28 mouse cellular contexts compared by ENCODE assay signal in genomic region chr5:50189394-50189793, GRCm38 (mm10).
A peak's percentile ranks its signal among the peaks of the same experiment; 100 is the strongest.
DNase-seq lines count a peak whose midpoint lies in the region; ATAC-seq lines count a peak whose summit lies in the region.
"Had no signal": no experiment of that assay in that cellular context is flagged by ENCODE, and none has a peak within 500 bp of the region (broad histone marks: within the 10 kb centered on the region; RNA-seq: fewer than 3 reads in every experiment).

No protein-coding gene starts in this region.

- no peak for DNase-seq in kidney, postnatal 10 days
- peak; percentile 16 for DNase-seq in ZHBTc4 (ENCODE audit: low read depth, low spot score)
- DNase-seq in kidney, postnatal 14 days = peak; percentile 4
- DNase-seq in embryonic facial prominence, embryonic 10.5 days (ENCODE audit: low spot score) = no peak
- DNase-seq: adrenal gland, adult 8-10 months; B cell, adult 2 months; cerebellum, adult 8-10 months; cerebellum, postnatal 36 days; gastrocnemius, adult 2 months; gastrocnemius, postnatal 36 days; heart, adult 18-20 months; heart, postnatal 36 days; layer of hippocampus, postnatal 36 days; left cerebral cortex, postnatal 4 days; right cerebral cortex, postnatal 4 days; thymus, postnatal 14 days had no signal

- no peak overlapping the region for H3K27ac ChIP-seq in kidney, embryonic 14.5 days (ENCODE audit: low read depth, low read length)
- H3K27ac ChIP-seq in intestine, embryonic 15.5 days = no peak overlapping the region
- H3K27ac ChIP-seq in embryonic facial prominence, embryonic 10.5 days (replicated peaks) = no peak overlapping the region
- H3K27ac ChIP-seq: embryonic facial prominence, embryonic 12.5 days; gastrocnemius, adult 2 months; hindbrain, embryonic 12.5 days; hindbrain, postnatal 0 days; liver, embryonic 15.5 days; lung, embryonic 15.5 days; midbrain, embryonic 12.5 days; neural tube, embryonic 13.5 days had no signal

- no peaks in the 10 kb centered on the region for H3K27me3 ChIP-seq in kidney, embryonic 14.5 days (ENCODE audit: control insufficient read depth, insufficient read depth, low read length)
- no peaks in the 10 kb centered on the region for H3K27me3 ChIP-seq in intestine, embryonic 15.5 days (replicated peaks)
- H3K27me3 ChIP-seq in embryonic facial prominence, embryonic 10.5 days (replicated peaks; ENCODE audit: low read depth, poor library complexity, severe bottlenecking) = no peaks in the 10 kb centered on the region
- H3K27me3 ChIP-seq: embryonic facial prominence, embryonic 12.5 days; hindbrain, embryonic 12.5 days; liver, embryonic 15.5 days; lung, embryonic 15.5 days; midbrain, embryonic 12.5 days; neural tube, embryonic 13.5 days had no signal

- H3K4me2 ChIP-seq in kidney, embryonic 14.5 days (replicated peaks; ENCODE audit: low read depth, low read length) = no peak overlapping the region
- no peak overlapping the region for H3K4me2 ChIP-seq in intestine, embryonic 15.5 days (replicated peaks)
- H3K4me2 ChIP-seq: embryonic facial prominence, embryonic 12.5 days; heart, embryonic 11.5 days; hindbrain, embryonic 12.5 days; liver, embryonic 15.5 days; lung, embryonic 15.5 days; midbrain, embryonic 12.5 days; neural tube, embryonic 13.5 days had no signal

- H3K36me3 ChIP-seq in kidney, embryonic 14.5 days (ENCODE audit: control insufficient read depth, insufficient read depth, low read length) = no peaks in the 10 kb centered on the region
- no peaks in the 10 kb centered on the region for H3K36me3 ChIP-seq in intestine, embryonic 15.5 days
- H3K36me3 ChIP-seq in embryonic facial prominence, embryonic 10.5 days (replicated peaks) = no peaks in the 10 kb centered on the region
- H3K36me3 ChIP-seq: embryonic facial prominence, embryonic 12.5 days; hindbrain, embryonic 12.5 days; liver, embryonic 15.5 days; lung, embryonic 15.5 days; midbrain, embryonic 12.5 days; neural tube, embryonic 13.5 days had no signal

- peak; percentile 60; the same call in 1 of the 2 replicates for ATAC-seq in kidney, embryonic 14.5 days (ENCODE audit: low FRiP score, low TSS enrichment)
- ATAC-seq in intestine, embryonic 15.5 days = peak; percentile 66
- no peak for ATAC-seq in megakaryocyte, adult 5-6 weeks (ENCODE audit: poor library complexity, severe bottlenecking)
- ATAC-seq: forebrain, embryonic 14.5 days; hindbrain, postnatal 0 days had no signal

- H3K4me3 ChIP-seq in kidney, embryonic 14.5 days (ENCODE audit: low read length) = no peak overlapping the region
- no peak overlapping the region for H3K4me3 ChIP-seq in intestine, embryonic 15.5 days (replicated peaks)
- no peak overlapping the region for H3K4me3 ChIP-seq in embryonic facial prominence, embryonic 10.5 days
- H3K4me3 ChIP-seq: embryonic facial prominence, embryonic 12.5 days; gastrocnemius, adult 2 months; hindbrain, embryonic 12.5 days; liver, embryonic 15.5 days; lung, embryonic 15.5 days; midbrain, embryonic 12.5 days; neural tube, embryonic 13.5 days had no signal

- no peak overlapping the region for H3K9ac ChIP-seq in kidney, embryonic 14.5 days (ENCODE audit: low read depth, low read length)
- H3K9ac ChIP-seq in intestine, embryonic 15.5 days = no peak overlapping the region
- H3K9ac ChIP-seq: embryonic facial prominence, embryonic 12.5 days; hindbrain, embryonic 12.5 days; liver, embryonic 15.5 days; lung, embryonic 15.5 days; midbrain, embryonic 12.5 days; neural tube, embryonic 13.5 days had no signal

- no peaks in the 10 kb centered on the region for H3K4me1 ChIP-seq in kidney, embryonic 14.5 days (ENCODE audit: control insufficient read depth, insufficient read depth, low read length)
- H3K4me1 ChIP-seq in intestine, embryonic 15.5 days (replicated peaks) = no peaks in the 10 kb centered on the region
- H3K4me1 ChIP-seq in embryonic facial prominence, embryonic 10.5 days = no peaks in the 10 kb centered on the region
- H3K4me1 ChIP-seq: embryonic facial prominence, embryonic 12.5 days; hindbrain, embryonic 12.5 days; liver, embryonic 15.5 days; lung, embryonic 15.5 days; midbrain, embryonic 12.5 days; neural tube, embryonic 13.5 days had no signal

- peaks cover 4% of the 10 kb centered on the region for H3K9me3 ChIP-seq in kidney, embryonic 14.5 days (ENCODE audit: control insufficient read depth, low read length)
- H3K9me3 ChIP-seq in intestine, embryonic 15.5 days = no peaks in the 10 kb centered on the region
- H3K9me3 ChIP-seq in embryonic facial prominence, embryonic 10.5 days = peaks cover 13% of the 10 kb centered on the region
- H3K9me3 ChIP-seq: liver, embryonic 15.5 days; lung, embryonic 15.5 days; neural tube, embryonic 13.5 days had no signal

Comparison
In these comparisons a context has a peak if more than half of its experiments do, and no peak if none do; other contexts are left out.
1. DNase-seq: peak in ZHBTc4 (single experiment) and kidney, postnatal 14 days (single experiment); none in kidney, postnatal 10 days (single experiment) and embryonic facial prominence, embryonic 10.5 days (single experiment).